Mouse (Mus musculus) gastrocnemius, adult 8-10 months (tissue): ENCODE results near the gene Vmn2r105. TPM values are rescaled to one million over a fixed set of nuclear protein-coding genes. Genes with fewer than 3 reads are reported as not detected.

Experiments
- DNase-seq, 2 experiments: peaks; one replicate each; pipeline ENCODE4 v3.0.0; 2022; ENCODE audit warnings: low spot score in 2 of 2
- total RNA-seq, 4 experiments: library from RNA; stranded (reverse); gene quantifications; 2 replicates each; pipeline ENCODE4 v1.2.4; 2022

Gene Vmn2r105
- total RNA-seq = not detected

DNA sequence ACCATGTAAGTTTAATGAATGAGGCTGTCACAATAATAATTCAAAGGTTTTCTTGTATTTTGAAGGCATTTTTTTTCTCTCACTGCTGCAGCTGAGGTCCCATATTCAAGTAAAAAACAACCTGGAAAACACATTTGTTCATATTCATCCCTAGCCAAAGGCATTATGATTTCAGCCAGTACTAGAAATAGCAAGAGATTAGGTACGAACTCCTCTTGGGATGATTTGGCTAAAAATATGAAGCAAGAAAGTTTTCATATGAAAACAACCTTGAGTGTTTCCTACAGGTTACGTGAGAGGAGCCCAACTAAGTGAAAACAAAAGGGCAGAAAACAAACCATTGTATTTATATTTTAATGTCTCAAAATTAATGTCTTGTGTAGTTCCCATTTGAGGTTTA is at the start of gene Vmn2r105:
Vmn2r105 (minus strand) TSS at position 101 of the 400 bp plus-strand sequence.
- no peak for DNase-seq

DNA sequence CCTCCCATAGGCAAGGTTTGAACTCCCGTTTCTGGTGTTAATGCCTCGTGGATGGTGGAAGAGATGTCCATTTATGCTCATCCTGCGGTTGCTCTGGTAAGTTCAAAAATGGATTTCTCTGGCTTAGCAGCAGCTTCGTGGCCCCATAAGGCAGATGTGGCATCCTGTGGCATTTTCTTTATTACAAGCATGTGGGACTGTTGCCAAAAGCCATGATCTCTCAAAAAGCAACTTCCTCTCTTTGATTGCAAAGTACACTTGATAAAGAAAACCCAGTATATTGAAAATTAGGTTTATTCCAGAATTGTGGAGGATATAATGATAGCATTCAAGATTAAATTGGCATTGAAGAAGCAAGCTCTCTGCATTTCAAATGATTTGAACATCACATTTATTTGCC is 20.7 kb upstream of the Vmn2r105 start:
- no peak for DNase-seq

DNA sequence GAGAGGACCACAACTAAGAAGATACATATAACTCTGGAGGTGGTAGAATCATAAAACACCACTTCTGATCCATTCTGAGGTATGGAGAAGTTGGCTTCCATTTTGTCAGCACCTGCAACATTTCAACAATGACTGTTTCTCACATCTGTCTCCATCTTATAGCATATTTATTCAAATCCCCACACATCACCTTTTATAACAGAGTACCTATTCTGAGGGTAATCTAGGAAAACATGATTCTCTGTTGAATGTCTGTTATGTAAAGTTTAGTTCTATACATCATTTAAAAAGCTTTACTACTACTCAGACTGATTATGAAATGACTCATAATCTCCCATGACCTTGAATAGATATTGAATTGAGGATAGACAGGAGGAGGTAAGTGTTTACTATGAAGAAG is 51.9 kb downstream of the Vmn2r105 start, which contains the start of gene Fpr-rs6:
Fpr-rs6 (minus strand) TSS at position 101 of the 400 bp plus-strand sequence.
- no peak for DNase-seq

Other genes starting within 250 kb of the Vmn2r105 start
- not detected for gene Vmn2r104, start 186.7 kb downstream of the Vmn2r105 start, total RNA-seq
- not detected for gene Fpr-rs7, start 120.8 kb downstream of the Vmn2r105 start, total RNA-seq
- gene Fpr-rs6, start 52.0 kb downstream of the Vmn2r105 start, total RNA-seq = not detected
- gene Vmn2r106, start 50.5 kb upstream of the Vmn2r105 start, total RNA-seq = not detected
- gene Vmn2r107, start 110.2 kb upstream of the Vmn2r105 start, total RNA-seq = not detected
- gene Vmn1r224, start 179.1 kb upstream of the Vmn2r105 start, total RNA-seq = not detected
- not detected for gene Vmn2r108, start 246.3 kb upstream of the Vmn2r105 start, total RNA-seq